Mouse (Mus musculus) Patski (cell line): ENCODE results near the gene Zgpat. TPM values are rescaled to one million over a fixed set of nuclear protein-coding genes. Genes with fewer than 3 reads are reported as not detected.

Experiments used
- ATAC-seq: fragments of 100-300 bp; one replicate; pipeline ENCODE4 v1.8.0; 2021
- CTCF ChIA-PET: fragments of 350-600 bp; sonication (Branson Sonifier 250); formaldehyde crosslinking; loops from one replicate; lab custom pipeline; 2022; ENCODE audit warnings: inconsistent platforms; lab: Charles Lee
- POLR2A ChIA-PET: fragments of 350-600 bp; sonication (Branson Sonifier 250); formaldehyde crosslinking; loops from one replicate; lab custom pipeline; 2022; ENCODE audit warnings: antibody characterized with exemption, inconsistent platforms; lab: Charles Lee
- DNase-seq: peaks from one replicate; pipeline ENCODE4 v3.0.0-alpha.2; 2011; ENCODE audit warnings: low read depth, low spot score
- H3K27me3 ChIP-seq: fragments of 371-371 bp; one replicate; pipeline ENCODE4 v1.5.1; 2021
- CTCF ChIP-seq: fragments of 100-300 bp; IDR thresholded peaks from one replicate; pipeline ENCODE4 v1.5.1; 2021
- in situ Hi-C: fragments of 300-500 bp; cut with MboI; formaldehyde crosslinking; loops from 3 replicates; pipeline ENCODE4 v1.11.1; 2018; ENCODE audit warnings: low pct_unique_long_range_greater_than_20kb, mixed read lengths
- polyA plus RNA-seq: library from polyadenylated mRNA; unstranded; gene quantifications from one replicate; pipeline ENCODE4 v1.2.3, GENCODE M21; 2021

Gene Zgpat
- polyA plus RNA-seq, 1 experiment from 2014 or later, result 41.8 TPM

GRCm38 (mm10) chr2:181363946-181364345, 782 bp upstream of the Zgpat start:
- no peak for TF ChIP-seq CTCF
- no peak for DNase-seq
- H3K27me3 ChIP-seq, result no peaks in the 10 kb centered on the region
- in situ Hi-C loops, result no loop called here
- ChIA-PET CTCF (no interaction called here), POLR2A (interaction anchor here (1.2 to 2.2 kb wide), 2 partner anchors 9 to 106 kb away, joined by 3 to 5 read pairs; no protein-coding TSS in a partner anchor)
- ATAC-seq, result no peak

DNA sequence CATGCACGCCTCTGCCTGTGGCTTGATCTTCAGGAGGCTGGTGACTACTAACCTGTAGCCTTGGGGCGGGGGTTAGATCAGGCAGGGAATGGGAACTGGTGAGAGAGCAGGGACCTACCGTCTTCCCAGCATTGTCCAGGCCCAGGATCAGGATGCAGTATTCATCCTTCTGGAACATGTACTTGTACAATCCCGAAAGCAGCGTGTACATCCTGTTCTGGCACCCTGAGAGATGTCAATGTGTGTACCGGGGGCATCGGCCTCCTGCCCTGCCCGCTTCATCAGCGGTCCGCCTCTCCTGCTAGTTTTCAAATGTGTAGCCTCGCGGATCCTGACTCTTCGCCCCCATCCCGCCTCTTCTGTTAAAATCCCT, 255 bp upstream of the Zgpat start:
- no peaks in the 10 kb centered on the region for H3K27me3 ChIP-seq
- no peak for ATAC-seq
- in situ Hi-C loops, result no loop called here

GRCm38 (mm10) chr2:181365655-181366075, 937 bp downstream of the Zgpat start:
- in situ Hi-C loops, result no loop called here
- TF ChIP-seq CTCF, result no peak
- ChIA-PET CTCF (interaction anchor here (1.0 to 1.6 kb wide), 3 partner anchors 10 to 179 kb away, joined by 4 to 6 read pairs (median 5); partner anchors contain the start of gene Ppdpf), POLR2A (interaction anchor here (0.6 to 2.2 kb wide), 3 partner anchors 10 to 179 kb away, joined by 3 to 5 read pairs (median 4); partner anchors contain the start of gene Ppdpf)
- peak; percentile 67 for ATAC-seq
- DNase-seq, result no peak
- H3K27me3 ChIP-seq, result no peaks in the 10 kb centered on the region

More for the DNA sequence above, 255 bp upstream of the Zgpat start:
- TF ChIP-seq CTCF, result no peak
- POLR2A ChIA-PET, result interaction anchor here (1.2 to 2.2 kb wide), 2 partner anchors 9 to 107 kb away, joined by 3 to 5 read pairs; no protein-coding TSS in a partner anchor
- no peak for DNase-seq
- CTCF ChIA-PET, result no interaction called here

DNA sequence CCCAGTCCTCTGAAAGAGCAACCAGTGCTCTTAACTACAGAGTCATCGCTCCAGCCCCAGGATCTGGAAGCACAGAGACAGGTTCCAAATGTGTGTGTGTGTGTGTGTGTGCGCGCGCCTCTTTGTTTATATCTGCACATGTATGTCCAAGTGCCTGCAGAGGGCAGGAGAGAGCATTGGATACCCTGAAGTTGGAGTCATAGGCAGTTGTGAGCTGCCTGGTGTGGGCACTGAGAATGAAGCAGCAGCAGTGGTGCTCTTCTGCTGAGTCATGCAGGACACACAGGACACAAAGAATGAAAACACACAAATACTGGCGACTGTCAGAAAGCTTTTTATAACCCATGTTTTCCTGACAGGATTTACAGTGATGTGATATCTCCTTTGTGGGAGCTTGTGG, 5.3 kb downstream of the Zgpat start:
- ATAC-seq (no peak), DNase-seq (no peak)
- no peaks in the 10 kb centered on the region for H3K27me3 ChIP-seq
- in situ Hi-C loops, result no loop called here
- TF ChIP-seq CTCF, result no peak
- ChIA-PET POLR2A (no interaction called here), CTCF (interaction anchor here (0.8 to 1.1 kb wide), 2 partner anchors 8 to 25 kb away, joined by 3 read pairs; no protein-coding TSS in a partner anchor)

- CTCF ChIA-PET, result interaction anchor here (1.7 to 3.1 kb wide), 6 partner anchors 8 to 189 kb away, joined by 5 to 13 read pairs (median 8); partner anchors contain the start of genes Arfrp1 and Ppdpf
- in situ Hi-C loops, result no loop called here
- no peaks in the 10 kb centered on the region for H3K27me3 ChIP-seq
- DNase-seq, result no peak
- ATAC-seq, result no peak
- TF ChIP-seq CTCF, result no peak
- POLR2A ChIA-PET, result interaction anchor here (0.9 to 1.1 kb wide), 2 partner anchors 10 to 121 kb away, joined by 3 read pairs; partner anchors contain the start of gene Tpd52l2
These were observed 11.1 kb downstream of the Zgpat start for GRCm38 (mm10) chr2:181375787-181376186.

GRCm38 (mm10) chr2:181377230-181377629, 12.5 kb downstream of the Zgpat start:
- in situ Hi-C loops, result no loop called here
- no peak for ATAC-seq
- no peak for TF ChIP-seq CTCF
- DNase-seq, result no peak
- no peaks in the 10 kb centered on the region for H3K27me3 ChIP-seq
- ChIA-PET CTCF (interaction anchor here (1.0 to 3.1 kb wide), 7 partner anchors 9 to 302 kb away, joined by 3 to 13 read pairs (median 6); partner anchors contain the start of genes Arfrp1 and Ppdpf), POLR2A (no interaction called here)

GRCm38 (mm10) chr2:181378701-181379100, 14.0 kb downstream of the Zgpat start:
- no peak for TF ChIP-seq CTCF

GRCm38 (mm10) chr2:181379778-181380177, 15.1 kb downstream of the Zgpat start, which contains the start of gene Lime1:
Lime1 (plus strand) TSS chr2:181380078.
- no peak for TF ChIP-seq CTCF
- ATAC-seq (no peak), DNase-seq (no peak)
- H3K27me3 ChIP-seq, result no peaks in the 10 kb centered on the region
- CTCF ChIA-PET, result interaction anchor here (0.9 to 1.1 kb wide), 2 partner anchors 13 to 14 kb away, joined by 3 to 5 read pairs; no protein-coding TSS in a partner anchor
- in situ Hi-C loops, result no loop called here
- POLR2A ChIA-PET, result no interaction called here

More at GRCm38 (mm10) chr2:181378701-181379100, 14.0 kb downstream of the Zgpat start:
- H3K27me3 ChIP-seq, result no peaks in the 10 kb centered on the region
- in situ Hi-C loops, result no loop called here
- CTCF ChIA-PET, result interaction anchor here (0.6 to 0.9 kb wide), 2 partner anchors 9 to 12 kb away, joined by 3 to 5 read pairs; no protein-coding TSS in a partner anchor
- POLR2A ChIA-PET, result no interaction called here
- ATAC-seq, result peak; percentile 94
- DNase-seq, result no peak

DNA sequence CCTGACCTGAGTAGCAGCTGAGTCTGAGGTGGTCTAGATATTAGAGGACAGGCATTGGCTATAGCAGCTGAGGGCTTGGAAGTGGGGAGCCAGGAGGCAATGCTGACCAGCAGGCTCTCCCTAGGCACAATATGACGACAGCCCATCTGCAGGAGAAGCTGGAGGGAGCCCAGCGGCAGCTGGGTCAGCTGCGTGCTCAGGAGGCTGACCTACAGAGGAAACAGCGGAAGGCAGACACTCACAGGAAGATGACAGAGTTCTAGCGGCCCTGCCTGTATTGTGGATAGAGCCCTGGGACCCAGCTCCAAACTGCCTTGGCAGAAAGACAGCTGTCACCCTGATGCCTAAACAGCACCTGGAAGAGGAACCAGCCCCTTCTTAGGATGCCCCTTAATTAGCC, 15.5 kb downstream of the Zgpat start:
- no peak for TF ChIP-seq CTCF
- ATAC-seq (no peak), DNase-seq (no peak)
- ChIA-PET POLR2A (no interaction called here), CTCF (no interaction called here)
- in situ Hi-C loops, result no loop called here
- H3K27me3 ChIP-seq, result no peaks in the 10 kb centered on the region

- H3K27me3 ChIP-seq, result no peaks in the 10 kb centered on the region
- in situ Hi-C loops, result no loop called here
- DNase-seq (no peak), ATAC-seq (no peak)
- CTCF ChIA-PET, result interaction anchor here (0.9 to 1.3 kb wide), 2 partner anchors 11 to 24 kb away, joined by 3 to 5 read pairs; no protein-coding TSS in a partner anchor
- POLR2A ChIA-PET, result no interaction called here
- no peak for TF ChIP-seq CTCF
These were observed 16.4 kb downstream of the Zgpat start for GRCm38 (mm10) chr2:181381107-181381506.
